In genomic region chr11:100623867-100624266, GRCm38 (mm10) we compare ENCODE assay signal across 7 mouse cellular contexts. TPM values are rescaled to one million over a fixed set of nuclear protein-coding genes. Genes with fewer than 3 reads are reported as not detected.
A peak's percentile ranks its signal among the peaks of the same experiment; 100 is the strongest.
DNase-seq lines count a peak whose midpoint lies in the region; ATAC-seq and TF ChIP-seq lines count a peak whose summit lies in the region.

No protein-coding gene starts in this region.

- peaks cover 70% of the 10 kb centered on the region for H3K4me1 ChIP-seq in G1E (ENCODE audit: insufficient read depth, low read depth, low read length)
- H3K4me1 ChIP-seq in limb, embryonic 11.5 days (ENCODE audit: control insufficient read depth, insufficient read depth, low read length) = peaks cover 9% of the 10 kb centered on the region
- H3K4me1 ChIP-seq in midbrain, embryonic 14.5 days (ENCODE audit: control insufficient read depth, insufficient read depth, low read length) = peaks cover 20% of the 10 kb centered on the region

- no peak for ATAC-seq in G1E (ENCODE audit: extremely low read depth, insufficient number of reproducible peaks, low FRiP score, poor library complexity, severe bottlenecking)
- no peak for ATAC-seq in limb, embryonic 11.5 days (ENCODE audit: insufficient number of reproducible peaks, low FRiP score, low TSS enrichment, low read depth)
- no peak for ATAC-seq in midbrain, embryonic 14.5 days (ENCODE audit: low FRiP score, low TSS enrichment)
- no peak for ATAC-seq in frontal cortex, adult (ENCODE audit: low TSS enrichment)

- peak overlapping the region; percentile 84 for H3K4me3 ChIP-seq in G1E (ENCODE audit: low read depth, low read length)
- peak overlapping the region; percentile 89; the same call in 1 of the 2 replicates for H3K4me3 ChIP-seq in limb, embryonic 11.5 days (ENCODE audit: low read depth, low read length)
- H3K4me3 ChIP-seq in midbrain, embryonic 14.5 days (replicated peaks; ENCODE audit: low read depth, low read length) = 0 out of 2 replicates have a peak overlapping the region, but pooled peaks have one; percentile 79

- no peak overlapping the region for H3K9ac ChIP-seq in limb, embryonic 11.5 days (ENCODE audit: low read length)
- H3K9ac ChIP-seq in midbrain, embryonic 14.5 days (replicated peaks; ENCODE audit: low read length) = no peak overlapping the region

- TF ChIP-seq CTCF in G1E (IDR thresholded peaks at IDR 0.05; ENCODE audit: low read depth, low read length) = no peak

- H3K36me3 ChIP-seq in G1E (replicated peaks) = peaks cover 52% of the 10 kb centered on the region
- H3K36me3 ChIP-seq in limb, embryonic 11.5 days (ENCODE audit: control insufficient read depth, insufficient read depth, low read length) = peaks cover 3% of the 10 kb centered on the region; the same call in 1 of the 2 replicates
- peaks cover 25% of the 10 kb centered on the region for H3K36me3 ChIP-seq in midbrain, embryonic 14.5 days (ENCODE audit: control insufficient read depth, insufficient read depth, low read length)

- peak overlapping the region; percentile 48; the same call in 1 of the 2 replicates for H3K4me2 ChIP-seq in limb, embryonic 11.5 days (ENCODE audit: low read depth, severe bottlenecking)
- peak overlapping the region; percentile 72 for H3K4me2 ChIP-seq in midbrain, embryonic 14.5 days (ENCODE audit: low read length)

- H3K9me3 ChIP-seq in G1E (replicated peaks) = 0 out of 2 replicates have a peak, but pooled peaks cover 3% of the 10 kb centered on the region
- H3K9me3 ChIP-seq in limb, embryonic 11.5 days (ENCODE audit: control insufficient read depth, low read length) = no peaks in the 10 kb centered on the region
- no peaks in the 10 kb centered on the region for H3K9me3 ChIP-seq in midbrain, embryonic 14.5 days (ENCODE audit: control insufficient read depth, low read length)

- H3K27ac ChIP-seq in limb, embryonic 11.5 days (replicated peaks; ENCODE audit: low read depth, low read length) = no peak overlapping the region
- H3K27ac ChIP-seq in midbrain, embryonic 14.5 days (replicated peaks; ENCODE audit: low read depth, low read length) = no peak overlapping the region

- 51% methylated on average over 5 of the region's 5 CpGs for WGBS in limb, embryonic 11.5 days
- WGBS in midbrain, embryonic 14.5 days = 62% methylated on average over 5 of the region's 5 CpGs

- H3K27me3 ChIP-seq in G1E (ENCODE audit: insufficient read depth, low read length) = peaks cover 3% of the 10 kb centered on the region; the same call in 1 of the 2 replicates
- no peaks in the 10 kb centered on the region for H3K27me3 ChIP-seq in limb, embryonic 11.5 days (ENCODE audit: control insufficient read depth, insufficient read depth, low read length)
- H3K27me3 ChIP-seq in midbrain, embryonic 14.5 days (ENCODE audit: control insufficient read depth, insufficient read depth, low read length) = no peaks in the 10 kb centered on the region

- peak; percentile 46 for DNase-seq in G1E (ENCODE audit: low spot score)
- DNase-seq in adrenal gland, postnatal 36 days = peak; percentile 37 to 64
- DNase-seq in heart, postnatal 4 days = peak; percentile 62
- DNase-seq in limb, embryonic 11.5 days (ENCODE audit: low spot score) = no peak
- DNase-seq in midbrain, embryonic 14.5 days = peak; percentile 37
- no peak for DNase-seq in layer of hippocampus, adult 9-10 months (ENCODE audit: low spot score)

RNA-seq across cellular contexts. Expression of gene Dnajc7, which starts 3.9 kb away (rescaled TPM):
- 234 and 254 TPM in 2 replicates for total RNA-seq in G1E (2014; fragmentation: Nextera tagmentation)
- total RNA-seq in G1E (2017) = 142 and 151 TPM in 2 replicates
- 98.8 and 140 TPM in 2 replicates for polyA plus RNA-seq in G1E (2012)
- 100 to 1,000 TPM; 207 to 222 TPM for total RNA-seq in adrenal gland, postnatal 36 days (2021)
- total RNA-seq in heart, postnatal 4 days (2021) = 100 to 1,000 TPM; 223 to 232 TPM
- polyA plus RNA-seq in limb, embryonic 11.5 days (2014; fragmentation: Nextera tagmentation; extraction: Ambion mirVana) = 69.9 and 98.4 TPM in 2 replicates
- polyA plus RNA-seq in midbrain, embryonic 14.5 days (2014; fragmentation: Nextera tagmentation; extraction: Ambion mirVana) = 93.7 and 108 TPM in 2 replicates

RNA-seq across cellular contexts. Expression of gene Nkiras2, which starts 4.8 kb away (rescaled TPM):
- total RNA-seq in G1E (2014; fragmentation: Nextera tagmentation) (47.6 and 54.9 TPM in 2 replicates), G1E (2017) (18.4 and 22.7 TPM in 2 replicates)
- polyA plus RNA-seq in G1E (2012) = 36.1 and 40.4 TPM in 2 replicates
- 10 to 100 TPM; 32.9 to 43.6 TPM for total RNA-seq in adrenal gland, postnatal 36 days (2021)
- 10 to 100 TPM; 53.7 to 57.7 TPM for total RNA-seq in heart, postnatal 4 days (2021)
- polyA plus RNA-seq in limb, embryonic 11.5 days (2014; fragmentation: Nextera tagmentation; extraction: Ambion mirVana) = 80.9 and 90.2 TPM in 2 replicates
- 125 and 129 TPM in 2 replicates for polyA plus RNA-seq in midbrain, embryonic 14.5 days (2014; fragmentation: Nextera tagmentation; extraction: Ambion mirVana)

RNA-seq across cellular contexts. Expression of gene Cnp, which starts 49.2 kb away (rescaled TPM):
- total RNA-seq in G1E (2014; fragmentation: Nextera tagmentation) (1.1 and 2.7 TPM in 2 replicates), G1E (2017) (4.8 and 5.9 TPM in 2 replicates)
- polyA plus RNA-seq in G1E (2012) = 5.1 and 5.9 TPM in 2 replicates
- total RNA-seq in adrenal gland, postnatal 36 days (2021) = 10 to 100 TPM; 46.5 to 60.7 TPM
- 1 to 10 TPM; 6.3 to 7.3 TPM for total RNA-seq in heart, postnatal 4 days (2021)
- polyA plus RNA-seq in limb, embryonic 11.5 days (2014; fragmentation: Nextera tagmentation; extraction: Ambion mirVana) = 21.9 and 23.8 TPM in 2 replicates
- polyA plus RNA-seq in midbrain, embryonic 14.5 days (2014; fragmentation: Nextera tagmentation; extraction: Ambion mirVana) = 24.8 and 28.7 TPM in 2 replicates

Comparison
In these comparisons a context has a peak if more than half of its experiments do, and no peak if none do; other contexts are left out.
1. DNase-seq: peak in G1E (single experiment), adrenal gland, postnatal 36 days (2 of 2), heart, postnatal 4 days (single experiment) and midbrain, embryonic 14.5 days (single experiment); none in limb, embryonic 11.5 days (single experiment) and layer of hippocampus, adult 9-10 months (single experiment).
2. RNA of gene Cnp, which starts 49.2 kb away (total RNA-seq): 46.5 to 60.7 TPM in adrenal gland, postnatal 36 days; 6.3 to 7.3 TPM in heart, postnatal 4 days and 1.1 to 5.9 TPM in G1E; every median in the first group is over 4 times any median in the second.
3. Peak in every context shown above with its lines, with median percentiles within 50 percentile points of each other: H3K4me3 ChIP-seq.